Mouse (Mus musculus) B cell, adult 67 days (primary cell): ENCODE data around the gene Bcar3. TPM values are rescaled to one million over a fixed set of nuclear protein-coding genes. Genes with fewer than 3 reads are reported as not detected.

ENCODE experiments used
- total RNA-seq, 2 experiments: library from RNA; stranded (reverse); gene quantifications; 4 replicates each; pipeline ENCODE4 v1.2.4; 2023

Bcar3 gene
- total RNA-seq = 100 to 1,000 TPM; 279 to 292 TPM

GRCm38 (mm10) chr3:122293954-122294850, at the start of gene Bcar3:
Gene Bcar3 (plus strand): TSS chr3:122294136.

GRCm38 (mm10) chr3:122245215-122245877, 48.6 kb upstream of the Bcar3 start, which contains the start of gene Gclm:
Gene Gclm (plus strand): TSS chr3:122245557.

GRCm38 (mm10) chr3:122274241-122275024, 19.5 kb upstream of the Bcar3 start, which contains the start of gene Dnttip2:
Gene Dnttip2 (plus strand): TSS chr3:122274388.

Other genes with a start within 250 kb of the Bcar3 start
- not detected for gene Abca4, start 249.7 kb upstream of the Bcar3 start, total RNA-seq
- gene Gclm, start 48.6 kb upstream of the Bcar3 start, total RNA-seq = 10 to 100 TPM; 16.5 to 18.2 TPM
- gene Dnttip2, start 19.7 kb upstream of the Bcar3 start, total RNA-seq = 100 to 1,000 TPM; 118 to 120 TPM